ENCODE assay signal across 20 mouse cellular contexts in genomic region chr12:107734536-107734935, GRCm38 (mm10).
DNase-seq lines count a peak whose midpoint lies in the region; TF ChIP-seq lines count a peak whose summit lies in the region.
"Had no signal": no experiment of that assay in that cellular context is flagged by ENCODE, and none has a peak within 500 bp of the region (broad histone marks: within the 10 kb centered on the region; RNA-seq: fewer than 3 reads in every experiment).

No protein-coding gene starts in this region.

- DNase-seq in spleen, adult 18-20 months, result peak; percentile 9 to 16
- DNase-seq in spleen, postnatal 4 days (ENCODE audit: low spot score in 2 of 2), result no peak
- peak; percentile 27 to 37 for DNase-seq in CD8-positive naive resting alpha-beta T cell, adult 2 months (ENCODE audit: low read depth in 2 of 2, low spot score in 2 of 2)
- peak; percentile 37 to 49 for DNase-seq in thymus, adult 18-20 months
- peak; percentile 64 for DNase-seq in thymus, postnatal 4 days
- no peak for DNase-seq in kidney, postnatal 4 days
- no peak for DNase-seq in heart, adult 2 months
- DNase-seq: adrenal gland, postnatal 25 days; cerebellum, adult 18-20 months; cerebellum, postnatal 25 days; embryo, embryonic 11 days; kidney, adult 8-10 months; kidney, postnatal 14 days; liver, postnatal 0 days; lung, postnatal 14 days; right cerebral cortex, adult 18-20 months had no signal

- no peak for TF ChIP-seq EP300 in heart, adult 2 months (IDR thresholded peaks at IDR 0.05; ENCODE audit: insufficient read depth, low read depth, low read length)

- no peaks in the 10 kb centered on the region for H3K27me3 ChIP-seq in heart, adult 2 months (ENCODE audit: control insufficient read depth, insufficient read depth, low read length)
- H3K27me3 ChIP-seq: forebrain, embryonic 15.5 days; neural tube, embryonic 12.5 days had no signal

- H3K4me1 ChIP-seq in heart, adult 2 months (ENCODE audit: control insufficient read depth, insufficient read depth, low read length), result no peaks in the 10 kb centered on the region
- H3K4me1 ChIP-seq: forebrain, embryonic 15.5 days; heart, embryonic 10.5 days; limb, embryonic 10.5 days; neural tube, embryonic 12.5 days had no signal

- no peak overlapping the region for H3K4me3 ChIP-seq in heart, adult 2 months
- H3K4me3 ChIP-seq: forebrain, embryonic 15.5 days; heart, embryonic 10.5 days; limb, embryonic 10.5 days; neural tube, embryonic 12.5 days had no signal

- no peaks in the 10 kb centered on the region for H3K36me3 ChIP-seq in heart, adult 2 months (ENCODE audit: control insufficient read depth, insufficient read depth, low read length)
- H3K36me3 ChIP-seq: forebrain, embryonic 15.5 days; heart, embryonic 10.5 days; limb, embryonic 10.5 days; neural tube, embryonic 12.5 days had no signal

- no peak overlapping the region for H3K27ac ChIP-seq in heart, adult 2 months
- H3K27ac ChIP-seq: forebrain, embryonic 15.5 days; heart, embryonic 10.5 days; neural tube, embryonic 12.5 days had no signal

- intact Hi-C loops in heart, adult 2 months (cut with DNase I), result no loop called here

- H3K9ac ChIP-seq in heart, adult 2 months (ENCODE audit: low read depth, low read length), result no peak overlapping the region
- H3K9ac ChIP-seq: forebrain, embryonic 15.5 days; liver, postnatal 0 days; neural tube, embryonic 12.5 days had no signal

- TF ChIP-seq POLR2A in heart, adult 2 months (IDR thresholded peaks at IDR 0.05; ENCODE audit: insufficient read depth, low read depth, low read length), result no peak

- no peak for TF ChIP-seq CTCF in heart, adult 2 months (IDR thresholded peaks at IDR 0.05)

- no peaks in the 10 kb centered on the region for H3K79me2 ChIP-seq in heart, adult 2 months (replicated peaks; ENCODE audit: control insufficient read depth, insufficient read depth, low read length)

- WGBS in heart, adult 2 months, result 91% methylated on average over 6 of the region's 6 CpGs

Comparison
In these comparisons a context has a peak if more than half of its experiments do, and no peak if none do; other contexts are left out.
1. DNase-seq: peak in spleen, adult 18-20 months (2 of 2), CD8-positive naive resting alpha-beta T cell, adult 2 months (2 of 2), thymus, adult 18-20 months (2 of 2) and thymus, postnatal 4 days (single experiment); none in spleen, postnatal 4 days (0 of 2), kidney, postnatal 4 days (0 of 2) and heart, adult 2 months (0 of 2).